Mouse (Mus musculus): Measurements from ENCODE around the gene Rnf217. TPM values are rescaled to one million over a fixed set of nuclear protein-coding genes. Genes with fewer than 3 reads are reported as not detected.

The Rnf217 gene
- total RNA-seq (2021), result 1 to 10 TPM; 3.7 to 4.0 TPM
- polyA plus RNA-seq (2012; rRNA removed), result 1.1 and 2.5 TPM in 2 replicates
- long read RNA-seq, full-length matches to known transcripts, result 15 of 17 reads
- long read RNA-seq, partial matches to known transcripts, result 0 of 17 reads
- long read RNA-seq, other reads (novel, unspliced or antisense), result 2 of 17 reads

DNA sequence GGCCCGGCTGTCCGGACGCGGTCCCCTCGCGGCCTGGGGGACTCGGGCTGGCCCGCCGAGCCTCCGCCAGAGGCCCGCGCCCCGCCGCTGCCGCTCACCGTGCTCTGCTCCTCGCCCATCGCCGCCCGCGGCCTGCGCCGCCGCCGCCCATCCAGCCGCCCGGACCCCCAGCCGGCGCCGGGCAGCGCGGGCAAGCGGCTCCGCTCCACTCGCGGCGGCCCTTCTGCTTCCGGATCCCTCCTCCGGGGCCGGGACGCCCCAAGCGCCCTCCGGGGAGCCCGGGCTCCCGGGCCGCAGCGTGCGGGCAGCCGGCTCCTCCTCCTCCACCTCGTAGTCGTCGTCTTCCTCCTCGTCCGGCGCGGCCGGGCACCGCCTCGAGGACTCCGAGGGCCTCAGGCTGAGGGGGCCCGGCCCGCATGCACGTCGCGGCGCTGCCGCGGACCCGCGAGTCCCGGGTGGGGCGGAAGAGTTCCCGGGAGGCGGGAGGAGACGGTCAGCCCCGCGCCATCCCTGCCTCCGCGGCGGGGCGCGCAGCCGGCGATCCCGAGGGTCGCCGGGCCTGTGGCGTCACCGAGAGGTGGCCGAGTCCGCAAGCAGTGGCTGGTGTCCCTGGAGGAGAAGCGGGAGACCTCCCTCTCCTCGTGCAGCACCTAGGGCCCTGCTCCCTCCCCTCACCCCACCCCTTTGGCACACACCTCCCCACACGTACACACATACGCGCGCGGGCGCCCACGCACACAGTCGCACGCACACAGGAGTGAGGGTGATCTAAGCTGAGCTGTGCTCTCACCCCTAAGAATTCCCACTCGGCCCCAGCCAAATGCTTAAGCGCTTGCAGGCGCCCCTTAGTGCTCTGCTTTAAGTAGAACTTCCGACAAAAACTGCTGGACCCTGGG, at the start of gene Rnf217:
Rnf217 (minus strand) TSS at position 119 of the 896 bp plus-strand sequence.
- no peak for TF ChIP-seq CTCF (IDR thresholded peaks at IDR 0.05)
- no peak for TF ChIP-seq EP300 (IDR thresholded peaks at IDR 0.05; ENCODE audit: insufficient read depth, low read depth, low read length)
- no peak for TF ChIP-seq POLR2A (IDR thresholded peaks at IDR 0.05; ENCODE audit: insufficient read depth, low read depth, low read length)
- Histone ChIP-seq H3K9ac (ENCODE audit: low read depth, low read length) (peak within 1 kb of the TSS; percentile 92), H3K4me1 (ENCODE audit: control insufficient read depth, insufficient read depth, low read length) (peaks cover 11% of the 10 kb centered on the region), H3K79me2 (replicated peaks; ENCODE audit: control insufficient read depth, insufficient read depth, low read length) (peaks cover 2% of the 10 kb centered on the region; the same call in 1 of the 2 replicates), H3K27me3 (ENCODE audit: control insufficient read depth, insufficient read depth, low read length) (no peaks in the 10 kb centered on the region), H3K4me3 (peak within 1 kb of the TSS; percentile 83), H3K36me3 (ENCODE audit: control insufficient read depth, insufficient read depth, low read length) (no peaks in the 10 kb centered on the region; the same call in none of the 2 replicates), H3K27ac (peak within 1 kb of the TSS; percentile 67)
- intact Hi-C loops (cut with DNase I), result loop anchor here (2.0 to 5.0 kb wide), 2 partner anchors 62 to 991 kb away; no protein-coding TSS in a partner anchor
- peak; percentile 78 to 79 for DNase-seq
- under 1% methylated on average over 104 of the region's 106 CpGs for WGBS

DNA sequence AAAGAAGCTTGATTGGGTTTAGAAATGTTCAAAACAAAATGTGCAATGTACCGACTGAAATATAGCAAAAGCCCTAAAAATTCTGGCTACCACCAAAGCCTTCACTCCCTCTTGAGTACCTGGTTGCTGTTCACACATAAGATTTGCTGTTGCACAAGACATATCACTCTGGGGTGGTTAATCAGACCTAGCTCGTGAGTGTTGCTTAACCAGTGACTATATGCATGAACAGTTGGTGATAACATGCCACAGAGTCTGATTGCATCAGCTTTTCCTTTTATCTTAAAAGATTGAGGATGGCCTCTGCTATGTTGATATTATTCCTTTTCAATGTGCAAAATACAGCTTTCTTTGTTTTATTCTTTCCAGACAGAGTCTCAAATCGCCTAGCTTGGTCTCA, 38.3 kb upstream of the Rnf217 start:
- Histone ChIP-seq H3K9ac (ENCODE audit: low read depth, low read length) (no peak overlapping the region), H3K79me2 (replicated peaks; ENCODE audit: control insufficient read depth, insufficient read depth, low read length) (no peaks in the 10 kb centered on the region), H3K27ac (no peak overlapping the region), H3K4me3 (no peak overlapping the region), H3K36me3 (ENCODE audit: control insufficient read depth, insufficient read depth, low read length) (no peaks in the 10 kb centered on the region), H3K27me3 (ENCODE audit: control insufficient read depth, insufficient read depth, low read length) (no peaks in the 10 kb centered on the region), H3K4me1 (ENCODE audit: control insufficient read depth, insufficient read depth, low read length) (no peaks in the 10 kb centered on the region)
- DNase-seq, result no peak
- intact Hi-C loops (cut with DNase I), result no loop called here
- WGBS, result 76% methylated on average over 3 of the region's 3 CpGs
- TF ChIP-seq POLR2A (IDR thresholded peaks at IDR 0.05; ENCODE audit: insufficient read depth, low read depth, low read length) (no peak), EP300 (IDR thresholded peaks at IDR 0.05; ENCODE audit: insufficient read depth, low read depth, low read length) (no peak), CTCF (IDR thresholded peaks at IDR 0.05) (no peak)

DNA sequence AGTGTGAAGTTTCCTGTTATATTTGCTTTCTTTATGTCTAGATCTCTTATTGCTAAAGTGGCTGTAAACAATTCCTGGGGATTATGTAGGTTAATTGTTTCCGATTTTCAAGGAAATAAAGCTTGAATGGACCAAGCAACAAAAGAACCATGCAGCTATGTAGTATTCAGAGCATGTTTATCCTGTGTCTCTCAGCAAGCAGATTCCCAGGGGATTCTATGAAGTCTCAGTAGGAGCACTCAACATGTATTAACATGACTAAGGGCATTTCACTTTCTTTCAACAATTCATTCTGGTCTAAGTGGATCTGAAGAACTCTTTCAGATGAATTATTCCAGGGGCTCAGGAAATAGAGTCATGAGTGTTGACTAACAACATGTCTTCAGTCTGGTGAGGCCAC, 37.1 kb upstream of the Rnf217 start:
- no peak for DNase-seq
- no peaks in the 10 kb centered on the region for H3K27me3 ChIP-seq (ENCODE audit: control insufficient read depth, insufficient read depth, low read length)
- no peaks in the 10 kb centered on the region for H3K79me2 ChIP-seq (replicated peaks; ENCODE audit: control insufficient read depth, insufficient read depth, low read length)
- H3K27ac ChIP-seq, result no peak overlapping the region
- H3K36me3 ChIP-seq (ENCODE audit: control insufficient read depth, insufficient read depth, low read length), result no peaks in the 10 kb centered on the region
- no peak for TF ChIP-seq POLR2A (IDR thresholded peaks at IDR 0.05; ENCODE audit: insufficient read depth, low read depth, low read length)
- intact Hi-C loops (cut with DNase I), result no loop called here
- no peak overlapping the region for H3K4me3 ChIP-seq
- 27% methylated on average over 1 of the region's 1 CpGs for WGBS
- H3K4me1 ChIP-seq (ENCODE audit: control insufficient read depth, insufficient read depth, low read length), result no peaks in the 10 kb centered on the region
- no peak overlapping the region for H3K9ac ChIP-seq (ENCODE audit: low read depth, low read length)

DNA sequence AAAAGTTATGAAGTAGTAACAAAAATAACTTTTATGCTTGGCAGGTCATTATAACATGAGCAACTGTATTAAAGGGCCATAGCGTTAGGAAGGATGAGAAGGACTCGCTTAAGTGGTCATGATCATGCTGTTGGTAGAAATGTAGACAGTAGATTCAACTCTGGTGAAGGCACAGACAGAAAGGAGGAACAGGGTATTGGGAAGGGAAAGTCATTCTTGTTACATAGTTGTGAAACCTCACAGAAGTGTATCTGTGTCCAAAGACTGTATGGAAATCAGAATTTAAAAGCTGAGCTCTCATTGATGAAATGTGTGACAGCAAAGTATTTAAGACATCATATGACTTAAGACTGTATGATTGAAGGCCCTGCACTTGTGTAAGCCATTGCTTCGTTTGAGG, 26.1 kb upstream of the Rnf217 start:
- Histone ChIP-seq H3K9ac (ENCODE audit: low read depth, low read length) (no peak overlapping the region), H3K27ac (no peak overlapping the region), H3K4me3 (no peak overlapping the region), H3K36me3 (ENCODE audit: control insufficient read depth, insufficient read depth, low read length) (no peaks in the 10 kb centered on the region), H3K4me1 (ENCODE audit: control insufficient read depth, insufficient read depth, low read length) (no peaks in the 10 kb centered on the region), H3K79me2 (replicated peaks; ENCODE audit: control insufficient read depth, insufficient read depth, low read length) (no peaks in the 10 kb centered on the region), H3K27me3 (ENCODE audit: control insufficient read depth, insufficient read depth, low read length) (no peaks in the 10 kb centered on the region)
- TF ChIP-seq POLR2A (IDR thresholded peaks at IDR 0.05; ENCODE audit: insufficient read depth, low read depth, low read length) (no peak), EP300 (IDR thresholded peaks at IDR 0.05; ENCODE audit: insufficient read depth, low read depth, low read length) (no peak), CTCF (IDR thresholded peaks at IDR 0.05) (no peak)
- WGBS, result 81% methylated on average over 3 of the region's 3 CpGs
- intact Hi-C loops (cut with DNase I), result loop anchor here (2.0 kb wide), 1 partner anchor 42 kb away; no protein-coding TSS in a partner anchor
- no peak for DNase-seq

DNA sequence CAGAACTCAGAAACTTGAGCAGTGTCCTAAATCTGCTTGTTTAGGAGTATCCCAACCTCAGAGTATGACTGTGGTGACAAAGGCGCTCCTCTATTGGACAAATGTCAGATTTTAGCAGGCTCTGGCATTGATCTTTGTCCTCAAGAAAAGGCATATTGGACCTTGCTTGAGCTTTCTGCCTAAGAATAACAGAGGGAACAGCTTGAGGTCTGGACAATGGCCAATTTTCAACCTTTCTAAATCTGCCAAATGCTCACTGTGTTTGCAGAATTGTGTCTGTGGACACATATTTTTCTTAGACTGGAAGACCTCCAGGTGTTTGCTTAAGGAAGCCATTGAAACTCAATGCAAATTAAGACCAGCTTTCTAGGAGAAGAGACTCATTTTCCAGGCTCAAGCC, 23.0 kb upstream of the Rnf217 start:
- Histone ChIP-seq H3K27me3 (ENCODE audit: control insufficient read depth, insufficient read depth, low read length) (no peaks in the 10 kb centered on the region), H3K4me3 (no peak overlapping the region), H3K36me3 (ENCODE audit: control insufficient read depth, insufficient read depth, low read length) (no peaks in the 10 kb centered on the region), H3K9ac (ENCODE audit: low read depth, low read length) (no peak overlapping the region), H3K27ac (no peak overlapping the region), H3K79me2 (replicated peaks; ENCODE audit: control insufficient read depth, insufficient read depth, low read length) (no peaks in the 10 kb centered on the region), H3K4me1 (ENCODE audit: control insufficient read depth, insufficient read depth, low read length) (no peaks in the 10 kb centered on the region)
- intact Hi-C loops (cut with DNase I), result no loop called here
- TF ChIP-seq EP300 (IDR thresholded peaks at IDR 0.05; ENCODE audit: insufficient read depth, low read depth, low read length) (no peak), CTCF (IDR thresholded peaks at IDR 0.05) (no peak), POLR2A (IDR thresholded peaks at IDR 0.05; ENCODE audit: insufficient read depth, low read depth, low read length) (no peak)
- 77% methylated on average over 1 of the region's 1 CpGs for WGBS
- no peak for DNase-seq

DNA sequence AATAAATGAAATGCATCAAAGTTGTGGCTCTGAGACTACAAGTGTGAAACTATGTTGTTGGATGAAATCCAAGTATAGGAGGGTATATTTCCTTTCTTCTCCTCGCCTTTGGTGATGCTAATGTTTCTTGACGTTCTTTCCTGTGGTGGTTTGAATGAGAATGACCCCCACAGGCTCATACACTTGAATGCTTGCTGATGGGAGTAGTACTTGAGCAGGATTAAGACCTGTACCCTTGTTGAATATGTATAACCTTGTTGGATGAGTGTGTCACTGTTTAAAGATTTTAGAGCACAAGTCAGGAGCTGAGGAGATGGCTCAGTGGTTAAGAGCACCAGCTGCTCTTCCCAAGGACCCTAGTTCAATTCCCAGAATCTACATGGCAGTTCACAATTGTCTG, 6.4 kb upstream of the Rnf217 start:
- Histone ChIP-seq H3K79me2 (replicated peaks; ENCODE audit: control insufficient read depth, insufficient read depth, low read length) (no peaks in the 10 kb centered on the region), H3K27me3 (ENCODE audit: control insufficient read depth, insufficient read depth, low read length) (no peaks in the 10 kb centered on the region), H3K4me3 (no peak overlapping the region), H3K27ac (no peak overlapping the region), H3K9ac (ENCODE audit: low read depth, low read length) (no peak overlapping the region), H3K4me1 (ENCODE audit: control insufficient read depth, insufficient read depth, low read length) (no peaks in the 10 kb centered on the region), H3K36me3 (ENCODE audit: control insufficient read depth, insufficient read depth, low read length) (no peaks in the 10 kb centered on the region)
- DNase-seq, result no peak
- intact Hi-C loops (cut with DNase I), result no loop called here
- no peak for TF ChIP-seq EP300 (IDR thresholded peaks at IDR 0.05; ENCODE audit: insufficient read depth, low read depth, low read length)
- TF ChIP-seq POLR2A (IDR thresholded peaks at IDR 0.05; ENCODE audit: insufficient read depth, low read depth, low read length), result no peak
- no peak for TF ChIP-seq CTCF (IDR thresholded peaks at IDR 0.05)
- WGBS, result 25% methylated on average over 2 of the region's 2 CpGs

Data from heart, adult 2 months (tissue).